Mouse (Mus musculus) cerebellum, adult 9-10 months (tissue): ENCODE results near the gene Nbea.
A peak's percentile ranks its signal among the peaks of the same experiment; 100 is the strongest.
"Not testable (repeated sequence)": the region's sequence is repeated elsewhere in the genome, so short reads cannot be mapped to it uniquely, and the experiment has no call there.

Source experiments
- DNase-seq: peaks from one replicate; pipeline ENCODE4 v3.0.0; 2022

The Nbea gene

GRCm38 (mm10) chr3:55649541-55649940 lies 534.0 kb downstream of the Nbea start:
- DNase-seq: no peak

- DNase-seq: no peak
Measured at GRCm38 (mm10) chr3:55648299-55648698, 535.2 kb downstream of the Nbea start.

GRCm38 (mm10) chr3:55647176-55647575 lies 536.3 kb downstream of the Nbea start:
- DNase-seq: peak; percentile 39

GRCm38 (mm10) chr3:55646437-55646836 lies 537.1 kb downstream of the Nbea start:
- peak; percentile 48 for DNase-seq

GRCm38 (mm10) chr3:55644035-55644618 lies 539.4 kb downstream of the Nbea start:
- DNase-seq: peak; percentile 72

- no peak for DNase-seq
Measured at GRCm38 (mm10) chr3:55637660-55638059, 545.8 kb downstream of the Nbea start.

- DNase-seq: no peak
Measured at GRCm38 (mm10) chr3:55635542-55636172, 547.8 kb downstream of the Nbea start.

GRCm38 (mm10) chr3:55627054-55627453 lies 556.4 kb downstream of the Nbea start:
- no peak for DNase-seq

- DNase-seq: not testable (repeated sequence)
Measured at GRCm38 (mm10) chr3:55621958-55622357, 561.5 kb downstream of the Nbea start.

- DNase-seq: no peak
Measured at GRCm38 (mm10) chr3:55618396-55618795, 565.1 kb downstream of the Nbea start.

- no peak for DNase-seq
Measured at GRCm38 (mm10) chr3:55612459-55613115, 570.9 kb downstream of the Nbea start.

- DNase-seq: no peak
Measured at GRCm38 (mm10) chr3:55612023-55612422, 571.5 kb downstream of the Nbea start.

GRCm38 (mm10) chr3:55610191-55610590 lies 573.3 kb downstream of the Nbea start:
- DNase-seq: no peak

GRCm38 (mm10) chr3:55600286-55600685 lies 583.2 kb downstream of the Nbea start:
- DNase-seq: no peak

GRCm38 (mm10) chr3:55599366-55600085 lies 584.0 kb downstream of the Nbea start:
- DNase-seq: no peak

- DNase-seq: no peak
Measured at GRCm38 (mm10) chr3:55598681-55599080, 584.8 kb downstream of the Nbea start.

- DNase-seq: no peak
Measured at GRCm38 (mm10) chr3:55593312-55593711, 590.2 kb downstream of the Nbea start.

- DNase-seq: no peak
Measured at GRCm38 (mm10) chr3:55590727-55591126, 592.8 kb downstream of the Nbea start.

GRCm38 (mm10) chr3:55590291-55590690 lies 593.2 kb downstream of the Nbea start:
- peak; percentile 80 for DNase-seq

- no peak for DNase-seq
Measured at GRCm38 (mm10) chr3:55589402-55589944, 594.0 kb downstream of the Nbea start.

- DNase-seq: no peak
Measured at GRCm38 (mm10) chr3:55587972-55588946, 595.2 kb downstream of the Nbea start.

- no peak for DNase-seq
Measured at GRCm38 (mm10) chr3:55587434-55587971, 596.0 kb downstream of the Nbea start.
